Mouse (Mus musculus) lung, postnatal 0 days (tissue): Measurements from ENCODE around the gene Slain2.

Experiments used
- CTCF ChIP-seq: IDR thresholded peaks from 2 replicates; pipeline ENCODE4 v1.5.1; 2016; ENCODE audit warnings: antibody characterized with exemption, mild to moderate bottlenecking
- EP300 ChIP-seq: IDR thresholded peaks from 2 replicates; pipeline ENCODE4 v1.6.1; 2016; ENCODE audit warnings: antibody characterized with exemption, mild to moderate bottlenecking, control low read depth

DNA sequence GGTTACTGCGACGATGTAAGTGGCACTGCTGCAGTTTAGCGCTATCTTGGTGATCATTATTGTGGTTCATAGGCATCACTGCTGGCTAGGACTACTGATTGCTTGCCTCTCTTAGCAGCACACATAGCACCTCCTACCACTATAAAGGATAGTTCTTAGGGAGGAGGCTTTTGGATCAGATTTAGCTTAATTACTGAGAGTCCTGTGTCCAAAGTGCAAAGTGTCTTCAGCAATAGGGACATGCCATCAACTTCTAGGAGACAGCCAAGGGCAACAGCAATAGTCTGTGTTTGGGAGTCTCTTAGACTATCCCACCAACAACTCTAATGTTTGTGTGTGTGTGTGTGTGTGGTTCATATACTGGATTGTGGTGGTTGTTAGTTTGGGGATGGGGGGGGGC lies 8.7 kb downstream of the Slain2 start:
- TF ChIP-seq CTCF (no peak), EP300 (no peak)
